Mouse (Mus musculus) heart, adult 2 months (tissue): ENCODE measurements around the gene Gm5136.

Experiments
- CTCF ChIP-seq: fragments of 200-600 bp; IDR thresholded peaks from 2 replicates; pipeline ENCODE4 v1.8.1; 2022; ENCODE audit warnings: antibody characterized with exemption, mild to moderate bottlenecking, moderate library complexity
- EP300 ChIP-seq: fragments of 200-500 bp; IDR thresholded peaks from 2 replicates; pipeline ENCODE4 v1.6.1; 2011; ENCODE audit warnings: low read depth, low read length, control low read depth; ENCODE audit not compliant: insufficient read depth

DNA sequence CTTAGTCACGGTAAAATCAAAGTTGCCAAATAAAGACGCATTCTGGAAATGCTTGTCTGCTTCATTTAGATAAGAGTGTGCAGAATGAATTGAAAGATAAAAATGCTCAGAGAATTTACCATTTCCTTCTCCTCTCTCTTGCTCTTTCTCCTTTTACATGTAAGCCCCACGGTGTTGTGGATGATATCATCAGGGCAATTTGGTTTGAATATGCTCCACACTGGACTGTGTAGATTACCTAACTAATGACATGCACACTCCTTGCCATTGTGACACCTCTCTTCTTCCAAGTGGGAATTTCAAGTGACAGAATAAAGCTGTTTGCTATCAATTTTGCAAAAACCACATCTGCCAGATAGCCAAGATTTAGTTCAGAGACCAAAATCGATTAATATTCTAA lies 13.3 kb downstream of the Gm5136 start:
- TF ChIP-seq EP300 (no peak), CTCF (no peak)
